Comparison of ENCODE assay signal across 9 mouse cellular contexts in genomic region chr16:32814539-32814938, GRCm38 (mm10). TPM values are rescaled to one million over a fixed set of nuclear protein-coding genes. Genes with fewer than 3 reads are reported as not detected.
A peak's percentile ranks its signal among the peaks of the same experiment; 100 is the strongest.
DNase-seq lines count a peak whose midpoint lies in the region; ATAC-seq and TF ChIP-seq lines count a peak whose summit lies in the region.
"Had no signal": no experiment of that assay in that cellular context is flagged by ENCODE, and none has a peak within 500 bp of the region (broad histone marks: within the 10 kb centered on the region; RNA-seq: fewer than 3 reads in every experiment).

No protein-coding gene starts in this region.

- H3K9ac ChIP-seq in stomach, postnatal 0 days (ENCODE audit: low read length), result peak overlapping the region; percentile 23; the same call in 1 of the 2 replicates

- intact Hi-C loops in heart, postnatal 14 days (cut with DNase I), result loop anchor here (5.0 to 10.0 kb wide), 3 partner anchors 63 to 340 kb away; partner anchors contain the start of genes Fyttd1 and Rubcn

- peak overlapping the region; percentile 1 for H3K4me3 ChIP-seq in erythroblast, embryonic 14.5 days (replicated peaks)
- peak overlapping the region; percentile 45 for H3K4me3 ChIP-seq in forebrain, embryonic 10.5 days
- peak overlapping the region; percentile 81 for H3K4me3 ChIP-seq in megakaryocyte, embryonic 14.5 days (replicated peaks)
- peak overlapping the region; percentile 30 for H3K4me3 ChIP-seq in stomach, postnatal 0 days (ENCODE audit: low read depth, low read length)

- ATAC-seq in erythroblast, adult 5-6 weeks (replicated peaks; ENCODE audit: low FRiP score, poor library complexity, severe bottlenecking), result no peak
- ATAC-seq in stomach, postnatal 0 days (ENCODE audit: low FRiP score, low TSS enrichment), result peak; percentile 13; the same call in 1 of the 2 replicates

- H3K36me3 ChIP-seq in erythroblast, embryonic 14.5 days (ENCODE audit: control insufficient read depth), result no peaks in the 10 kb centered on the region
- H3K36me3 ChIP-seq in forebrain, embryonic 10.5 days (replicated peaks), result no peaks in the 10 kb centered on the region
- no peaks in the 10 kb centered on the region for H3K36me3 ChIP-seq in megakaryocyte, embryonic 14.5 days (replicated peaks; ENCODE audit: low read length)
- H3K36me3 ChIP-seq in stomach, postnatal 0 days (ENCODE audit: control insufficient read depth, insufficient read depth, low read length), result no peaks in the 10 kb centered on the region

- peak; percentile 23 to 40 for DNase-seq in adrenal gland, postnatal 36 days
- DNase-seq in forebrain, embryonic 10.5 days (ENCODE audit: extremely low spot score, low spot score), result peak; percentile 36
- DNase-seq in heart, postnatal 14 days, result peak; percentile 47 to 58
- DNase-seq in kidney, postnatal 4 days, result peak; percentile 69 to 76
- DNase-seq in stomach, postnatal 0 days (ENCODE audit: low spot score), result peak; percentile 73

- TF ChIP-seq CTCF in stomach, postnatal 0 days (IDR thresholded peaks at IDR 0.05; ENCODE audit: low read depth), result no peak

- H3K9me3 ChIP-seq in erythroblast, embryonic 14.5 days (ENCODE audit: control insufficient read depth, low read length), result no peaks in the 10 kb centered on the region
- H3K9me3 ChIP-seq in forebrain, embryonic 10.5 days, result no peaks in the 10 kb centered on the region
- H3K9me3 ChIP-seq in megakaryocyte, embryonic 14.5 days, result peaks cover 1% of the 10 kb centered on the region
- no peaks in the 10 kb centered on the region for H3K9me3 ChIP-seq in stomach, postnatal 0 days (ENCODE audit: control insufficient read depth, low read length)

- peaks cover 11% of the 10 kb centered on the region for H3K4me1 ChIP-seq in erythroblast, embryonic 14.5 days (ENCODE audit: control insufficient read depth)
- peaks cover 22% of the 10 kb centered on the region for H3K4me1 ChIP-seq in forebrain, embryonic 10.5 days
- peaks cover 27% of the 10 kb centered on the region for H3K4me1 ChIP-seq in megakaryocyte, embryonic 14.5 days
- no peaks in the 10 kb centered on the region for H3K4me1 ChIP-seq in stomach, postnatal 0 days (replicated peaks; ENCODE audit: control insufficient read depth, insufficient read depth)

- peaks cover 6% of the 10 kb centered on the region; the same call in 1 of the 2 replicates for H3K27me3 ChIP-seq in erythroblast, embryonic 14.5 days (ENCODE audit: control insufficient read depth)
- peaks cover 10% of the 10 kb centered on the region; the same call in 1 of the 2 replicates for H3K27me3 ChIP-seq in forebrain, embryonic 10.5 days (ENCODE audit: poor library complexity, severe bottlenecking)
- peaks cover 32% of the 10 kb centered on the region for H3K27me3 ChIP-seq in megakaryocyte, embryonic 14.5 days (replicated peaks)
- H3K27me3 ChIP-seq in stomach, postnatal 0 days (ENCODE audit: control insufficient read depth, insufficient read depth, low read length), result no peaks in the 10 kb centered on the region

- H3K4me2 ChIP-seq in stomach, postnatal 0 days (replicated peaks; ENCODE audit: low read depth), result peak overlapping the region; percentile 55

- 25% methylated on average over 14 of the region's 14 CpGs for WGBS in forebrain, embryonic 10.5 days
- WGBS in stomach, postnatal 0 days, result 15% methylated on average over 14 of the region's 14 CpGs

- TF ChIP-seq EP300 in stomach, postnatal 0 days (optimal IDR thresholded peaks at IDR 0.05), result no peak

- H3K27ac ChIP-seq in forebrain, embryonic 10.5 days, result peak overlapping the region; percentile 69
- no peak overlapping the region for H3K27ac ChIP-seq in stomach, postnatal 0 days (replicated peaks)

RNA-seq across cellular contexts. Expression of gene Smbd1, which starts 4.3 kb away (rescaled TPM):
- not detected in 2 replicates for polyA plus RNA-seq in erythroblast, embryonic 14.5 days (2012)
- not detected in 2 replicates for total RNA-seq in erythroblast, adult 5-6 weeks (2015; ENCODE audit: low replicate concordance)
- total RNA-seq in erythroblast, adult 5-6 weeks (2017; ENCODE audit: low replicate concordance), result not detected in 2 replicates
- not detected for total RNA-seq in adrenal gland, postnatal 36 days (2021)
- polyA plus RNA-seq in forebrain, embryonic 10.5 days (2016; fragmentation: Nextera tagmentation; extraction: Ambion mirVana), result not detected in 2 replicates
- not detected for total RNA-seq in heart, postnatal 14 days (2021)
- not detected in 2 replicates for polyA plus RNA-seq in megakaryocyte, embryonic 14.5 days (2012; ENCODE audit: insufficient read depth, low replicate concordance)
- 0.19 and 0.21 TPM in 2 replicates for polyA plus RNA-seq in stomach, postnatal 0 days (2015; fragmentation: Nextera tagmentation; extraction: Ambion mirVana)
- total RNA-seq: layer of hippocampus, postnatal 14 days had no signal

RNA-seq across cellular contexts. Expression of gene Muc20, which starts 17.3 kb away (rescaled TPM):
- polyA plus RNA-seq in erythroblast, embryonic 14.5 days (2012), result 0.01 TPM in 1 of 2 replicates, not detected in the other
- not detected in 2 replicates for total RNA-seq in erythroblast, adult 5-6 weeks (2015; ENCODE audit: low replicate concordance)
- total RNA-seq in erythroblast, adult 5-6 weeks (2017; ENCODE audit: low replicate concordance), result not detected in 2 replicates
- total RNA-seq in adrenal gland, postnatal 36 days (2021), result not detected
- polyA plus RNA-seq in forebrain, embryonic 10.5 days (2016; fragmentation: Nextera tagmentation; extraction: Ambion mirVana), result not detected in 2 replicates
- total RNA-seq in heart, postnatal 14 days (2021), result under 1 TPM; 0.15 to 0.26 TPM
- polyA plus RNA-seq in megakaryocyte, embryonic 14.5 days (2012; ENCODE audit: insufficient read depth, low replicate concordance), result not detected in 2 replicates
- polyA plus RNA-seq in stomach, postnatal 0 days (2015; fragmentation: Nextera tagmentation; extraction: Ambion mirVana), result 0.51 and 0.61 TPM in 2 replicates
- total RNA-seq: layer of hippocampus, postnatal 14 days had no signal

Comparison
In these comparisons a context has a peak if more than half of its experiments do, and no peak if none do; other contexts are left out.
1. H3K4me3 ChIP-seq: peak in every context shown above with its lines; median percentile 81 in megakaryocyte, embryonic 14.5 days; 45 in forebrain, embryonic 10.5 days; 30 in stomach, postnatal 0 days; 1 in erythroblast, embryonic 14.5 days.